ENCODE assay signal across 8 mouse cellular contexts in genomic region chr4:130798416-130798815, GRCm38 (mm10). TPM values are rescaled to one million over a fixed set of nuclear protein-coding genes. Genes with fewer than 3 reads are reported as not detected.
A peak's percentile ranks its signal among the peaks of the same experiment; 100 is the strongest.
DNase-seq lines count a peak whose midpoint lies in the region; ATAC-seq and TF ChIP-seq lines count a peak whose summit lies in the region.

No protein-coding gene starts in this region.

- peaks cover 19% of the 10 kb centered on the region for H3K4me1 ChIP-seq in forebrain, postnatal 0 days (ENCODE audit: insufficient read depth)
- H3K4me1 ChIP-seq in forebrain, embryonic 11.5 days (replicated peaks; ENCODE audit: control insufficient read depth, insufficient read depth, low read length): peaks cover 8% of the 10 kb centered on the region
- H3K4me1 ChIP-seq in midbrain, embryonic 13.5 days (replicated peaks): peaks cover 87% of the 10 kb centered on the region
- peaks cover 78% of the 10 kb centered on the region for H3K4me1 ChIP-seq in midbrain, embryonic 15.5 days
- H3K4me1 ChIP-seq in stomach, embryonic 15.5 days: peaks cover 57% of the 10 kb centered on the region

- no peaks in the 10 kb centered on the region for H3K27me3 ChIP-seq in forebrain, postnatal 0 days (ENCODE audit: insufficient read depth, low read length)
- H3K27me3 ChIP-seq in forebrain, embryonic 11.5 days (ENCODE audit: control insufficient read depth, insufficient read depth, low read length): peaks cover 3% of the 10 kb centered on the region; the same call in 1 of the 2 replicates
- peaks cover 4% of the 10 kb centered on the region; the same call in 1 of the 2 replicates for H3K27me3 ChIP-seq in midbrain, embryonic 13.5 days
- H3K27me3 ChIP-seq in midbrain, embryonic 15.5 days (replicated peaks): no peaks in the 10 kb centered on the region
- H3K27me3 ChIP-seq in stomach, embryonic 15.5 days (replicated peaks): no peaks in the 10 kb centered on the region

- H3K4me2 ChIP-seq in forebrain, postnatal 0 days (ENCODE audit: low read depth): no peak overlapping the region
- H3K4me2 ChIP-seq in forebrain, embryonic 11.5 days (ENCODE audit: low read depth, low read length, severe bottlenecking): no peak overlapping the region
- H3K4me2 ChIP-seq in midbrain, embryonic 13.5 days (replicated peaks): no peak overlapping the region; the same call in 1 of the 2 replicates
- H3K4me2 ChIP-seq in midbrain, embryonic 15.5 days: no peak overlapping the region
- no peak overlapping the region for H3K4me2 ChIP-seq in stomach, embryonic 15.5 days

- 69% methylated on average over 1 of the region's 1 CpGs for WGBS in forebrain, postnatal 0 days
- 65% methylated on average over 1 of the region's 1 CpGs for WGBS in forebrain, embryonic 11.5 days
- 59% methylated on average over 1 of the region's 1 CpGs for whole genome bisulfite sequencing in midbrain, embryonic 13.5 days
- WGBS in midbrain, embryonic 15.5 days: 53% methylated on average over 1 of the region's 1 CpGs
- 48% methylated on average over 1 of the region's 1 CpGs for WGBS in stomach, embryonic 15.5 days

- peak overlapping the region; percentile 10; the same call in 1 of the 2 replicates for H3K27ac ChIP-seq in forebrain, postnatal 0 days (ENCODE audit: low read depth, low read length)
- H3K27ac ChIP-seq in forebrain, embryonic 11.5 days (ENCODE audit: low read depth, low read length): no peak overlapping the region
- peak overlapping the region; percentile 65; the same call in 1 of the 2 replicates for H3K27ac ChIP-seq in midbrain, embryonic 13.5 days
- H3K27ac ChIP-seq in midbrain, embryonic 15.5 days: no peak overlapping the region
- H3K27ac ChIP-seq in stomach, embryonic 15.5 days: peak overlapping the region; percentile 74

- H3K9ac ChIP-seq in forebrain, postnatal 0 days: no peak overlapping the region
- no peak overlapping the region for H3K9ac ChIP-seq in forebrain, embryonic 11.5 days (ENCODE audit: low read length)
- H3K9ac ChIP-seq in midbrain, embryonic 13.5 days (replicated peaks): no peak overlapping the region; the same call in 1 of the 2 replicates
- H3K9ac ChIP-seq in midbrain, embryonic 15.5 days: no peak overlapping the region
- no peak overlapping the region for H3K9ac ChIP-seq in stomach, embryonic 15.5 days

- no peaks in the 10 kb centered on the region; the same call in 1 of the 2 replicates for H3K36me3 ChIP-seq in forebrain, postnatal 0 days (ENCODE audit: insufficient read depth)
- H3K36me3 ChIP-seq in forebrain, embryonic 11.5 days (ENCODE audit: control insufficient read depth, insufficient read depth, low read length): no peaks in the 10 kb centered on the region
- H3K36me3 ChIP-seq in midbrain, embryonic 13.5 days: 0 out of 2 replicates have a peak, but pooled peaks cover 5% of the 10 kb centered on the region
- no peaks in the 10 kb centered on the region for H3K36me3 ChIP-seq in midbrain, embryonic 15.5 days (replicated peaks)
- no peaks in the 10 kb centered on the region for H3K36me3 ChIP-seq in stomach, embryonic 15.5 days

- DNase-seq in forebrain, postnatal 0 days: no peak
- DNase-seq in forebrain, embryonic 11.5 days (ENCODE audit: low spot score): no peak
- DNase-seq in heart, postnatal 4 days: peak; percentile 38
- DNase-seq in urinary bladder, postnatal 14 days (ENCODE audit: low spot score): no peak
- no peak for DNase-seq in embryo, embryonic 10 days (ENCODE audit: low spot score)

- no peak for TF ChIP-seq CTCF in forebrain, postnatal 0 days (IDR thresholded peaks at IDR 0.05; ENCODE audit: low read depth)

- no peak overlapping the region for H3K4me3 ChIP-seq in forebrain, postnatal 0 days (ENCODE audit: low read depth, low read length)
- no peak overlapping the region for H3K4me3 ChIP-seq in forebrain, embryonic 11.5 days (ENCODE audit: low read depth, low read length)
- no peak overlapping the region for H3K4me3 ChIP-seq in midbrain, embryonic 13.5 days (replicated peaks)
- no peak overlapping the region for H3K4me3 ChIP-seq in midbrain, embryonic 15.5 days
- no peak overlapping the region for H3K4me3 ChIP-seq in stomach, embryonic 15.5 days (replicated peaks)

- no peaks in the 10 kb centered on the region for H3K9me3 ChIP-seq in forebrain, postnatal 0 days (ENCODE audit: low read length)
- no peaks in the 10 kb centered on the region for H3K9me3 ChIP-seq in forebrain, embryonic 11.5 days (ENCODE audit: control insufficient read depth, low read length)
- H3K9me3 ChIP-seq in midbrain, embryonic 13.5 days: no peaks in the 10 kb centered on the region
- no peaks in the 10 kb centered on the region for H3K9me3 ChIP-seq in midbrain, embryonic 15.5 days
- no peaks in the 10 kb centered on the region for H3K9me3 ChIP-seq in stomach, embryonic 15.5 days

- ATAC-seq in forebrain, postnatal 0 days: no peak
- ATAC-seq in forebrain, embryonic 11.5 days (replicated peaks; ENCODE audit: low FRiP score): no peak
- no peak for ATAC-seq in midbrain, embryonic 13.5 days
- no peak for ATAC-seq in midbrain, embryonic 15.5 days (replicated peaks)
- no peak for ATAC-seq in stomach, embryonic 15.5 days (ENCODE audit: insufficient read depth, low FRiP score, low read depth)

RNA-seq across cellular contexts. Expression of gene Sdc3, which starts 6.1 kb away (rescaled TPM):
- 318 and 421 TPM in 2 replicates for total RNA-seq in forebrain, postnatal 0 days (2014; rRNA removed)
- polyA plus RNA-seq in forebrain, postnatal 0 days (2015; fragmentation: Nextera tagmentation; extraction: Ambion mirVana): 159 and 204 TPM in 2 replicates
- polyA plus RNA-seq in forebrain, embryonic 11.5 days (2014; fragmentation: Nextera tagmentation; extraction: Ambion mirVana): 19.4 and 19.5 TPM in 2 replicates
- polyA plus RNA-seq in midbrain, embryonic 13.5 days (2015; fragmentation: Nextera tagmentation; extraction: Ambion mirVana): 72.3 and 72.9 TPM in 2 replicates
- 180 and 186 TPM in 2 replicates for polyA plus RNA-seq in midbrain, embryonic 15.5 days (2015; fragmentation: Nextera tagmentation; extraction: Ambion mirVana)
- 10 to 100 TPM; 54.7 to 60.1 TPM for total RNA-seq in heart, postnatal 4 days (2021)
- polyA plus RNA-seq in stomach, embryonic 15.5 days (2015; fragmentation: Nextera tagmentation; extraction: Ambion mirVana): 24.4 and 26.3 TPM in 2 replicates

Comparison
In these comparisons a context has a peak if more than half of its experiments do, and no peak if none do; other contexts are left out.
1. H3K27ac ChIP-seq: peak in forebrain, postnatal 0 days (single experiment), midbrain, embryonic 13.5 days (single experiment) and stomach, embryonic 15.5 days (single experiment); none in forebrain, embryonic 11.5 days (single experiment) and midbrain, embryonic 15.5 days (single experiment).